Mouse (Mus musculus) frontal cortex, postnatal 25 days (tissue): ENCODE measurements around the gene Fgf18.

Source experiments
- DNase-seq, 2 experiments: peaks; one replicate each; pipeline ENCODE4 v3.0.0; 2022; ENCODE audit warnings: low spot score in 2 of 2

The Fgf18 gene

DNA sequence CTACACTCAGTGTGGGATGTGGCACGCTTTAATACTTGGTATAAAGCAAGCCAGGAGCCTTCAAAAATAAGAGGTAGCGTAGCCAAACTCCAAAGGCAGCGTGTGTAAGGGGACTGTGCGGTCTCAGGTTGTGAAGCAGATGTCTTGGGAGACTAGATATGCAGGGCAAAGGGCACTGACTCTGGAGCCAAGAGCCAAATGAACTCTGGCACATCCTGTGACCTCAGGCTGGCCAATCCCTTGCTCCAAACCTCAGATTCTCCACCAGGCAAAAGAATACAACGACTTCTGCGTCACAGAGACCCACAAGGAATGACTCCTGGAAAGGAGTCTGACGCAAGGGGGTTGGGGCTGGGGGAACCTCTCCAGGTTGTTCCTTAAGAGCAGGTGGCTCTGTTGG is 28.1 kb downstream of the Fgf18 start:
- no peak for DNase-seq

DNA sequence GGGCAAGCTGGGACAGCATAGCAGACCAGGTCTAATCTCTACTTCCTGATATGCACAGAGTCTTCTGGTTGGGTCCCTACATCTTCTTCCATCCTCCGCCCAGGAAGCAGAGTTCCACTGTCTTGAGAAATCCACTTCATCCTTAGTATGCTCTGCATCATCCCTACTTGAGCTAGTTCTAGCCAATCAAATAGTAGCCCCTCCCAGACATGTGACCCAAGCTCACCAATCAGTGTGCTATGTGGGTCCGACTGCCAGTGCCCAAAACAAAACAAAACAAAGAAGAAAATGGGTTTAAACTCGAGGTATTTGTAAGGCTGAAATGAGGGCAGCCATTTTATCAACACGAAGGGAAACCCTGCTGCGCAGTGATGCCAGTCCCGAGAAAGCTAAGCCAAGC is 28.7 kb downstream of the Fgf18 start:
- no peak for DNase-seq

DNA sequence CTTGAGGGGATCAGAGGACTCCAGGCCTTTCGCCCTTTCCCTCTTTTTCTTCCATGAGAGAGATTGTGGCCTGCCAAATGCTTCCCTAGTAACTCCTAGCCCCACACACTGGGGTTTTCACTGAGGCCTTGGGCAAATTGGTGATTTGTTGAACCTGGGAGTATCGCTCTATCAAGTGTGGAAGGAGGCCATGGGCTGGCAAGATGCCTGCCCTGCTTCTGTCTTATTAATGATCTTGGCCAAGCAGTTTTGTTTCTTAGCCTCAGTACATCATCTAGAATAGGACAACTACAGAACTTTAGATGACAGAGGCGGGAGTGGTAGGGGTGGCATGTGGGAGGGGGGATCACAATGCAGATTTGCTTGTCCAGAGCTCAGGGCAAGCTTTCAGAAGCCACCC is 31.4 kb downstream of the Fgf18 start:
- DNase-seq: no peak

DNA sequence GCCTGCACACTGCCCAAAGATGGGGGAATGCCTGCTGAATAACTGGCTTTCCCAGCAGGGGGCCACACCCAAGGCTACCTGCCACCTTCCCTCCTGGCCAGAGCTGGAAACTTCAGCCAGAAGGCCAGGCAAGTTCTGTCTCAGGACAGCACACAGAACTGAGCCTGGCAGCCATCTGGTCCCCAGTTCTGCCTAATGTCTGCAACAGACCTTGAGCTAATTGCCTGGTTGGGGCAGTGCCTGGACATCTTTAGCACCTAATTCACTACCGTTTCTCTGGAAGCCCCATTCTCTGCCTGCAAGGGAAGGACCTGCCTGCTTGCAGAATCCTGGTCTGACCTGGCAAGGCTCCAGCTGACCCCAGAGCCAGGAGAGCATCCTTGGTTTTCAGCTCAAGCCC is 34.8 kb downstream of the Fgf18 start:
- DNase-seq: no peak

DNA sequence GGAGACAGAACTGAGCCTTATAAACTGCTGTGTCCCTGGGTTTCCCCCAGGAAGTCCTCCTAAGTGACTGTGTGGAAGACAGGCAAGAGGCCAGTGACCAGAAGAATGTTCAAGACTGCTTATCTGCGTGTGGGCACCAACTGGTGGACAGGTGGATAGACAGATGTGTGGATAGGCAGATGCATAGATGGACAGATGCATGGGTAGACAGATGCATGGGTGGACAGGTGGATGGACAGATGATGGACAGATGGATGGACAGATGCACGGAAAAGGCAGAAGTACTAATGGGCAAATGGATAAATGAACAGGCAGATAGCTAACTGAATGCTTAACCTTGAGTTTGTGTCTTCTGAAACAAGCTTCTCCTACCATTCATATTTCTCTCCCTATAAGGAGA is 37.1 kb downstream of the Fgf18 start:
- DNase-seq: no peak

DNA sequence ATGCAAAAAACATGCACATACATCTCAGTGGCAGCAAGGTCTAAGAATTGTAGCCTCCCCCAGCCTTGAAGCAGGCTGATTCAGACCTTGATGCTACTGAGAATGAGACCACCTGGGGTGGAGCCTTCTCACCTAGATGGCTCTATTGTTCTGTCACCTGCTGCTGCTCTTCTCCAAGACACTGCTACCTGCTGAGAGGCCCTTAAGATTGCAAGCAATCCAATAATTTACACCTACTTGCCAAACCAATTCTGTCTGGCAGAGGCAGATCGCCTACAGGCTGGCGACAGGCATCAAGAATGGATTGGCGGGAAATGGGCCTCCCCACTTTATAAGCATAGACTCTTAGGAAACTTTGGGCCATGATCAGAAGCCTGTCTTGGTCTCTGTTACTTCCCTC is 39.7 kb downstream of the Fgf18 start:
- no peak for DNase-seq

DNA sequence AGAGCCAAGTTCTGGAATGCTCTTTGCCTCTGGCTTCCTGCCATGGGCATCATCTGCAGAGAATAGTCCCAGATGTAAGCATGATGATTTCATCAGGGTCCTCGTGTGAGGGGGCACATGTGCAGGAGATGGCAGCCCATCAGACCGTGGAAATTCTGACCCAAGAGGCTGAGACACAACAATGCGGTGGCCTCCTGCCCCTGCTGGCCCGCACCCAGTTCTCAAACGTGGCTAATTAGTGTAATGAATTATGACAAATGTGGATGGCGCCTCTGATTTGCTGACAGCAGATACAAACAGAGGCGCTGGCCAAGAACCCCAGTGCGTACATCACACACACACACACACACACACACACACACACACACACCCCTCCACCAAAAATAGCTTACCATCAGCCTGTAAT is 42.3 kb downstream of the Fgf18 start:
- no peak for DNase-seq

DNA sequence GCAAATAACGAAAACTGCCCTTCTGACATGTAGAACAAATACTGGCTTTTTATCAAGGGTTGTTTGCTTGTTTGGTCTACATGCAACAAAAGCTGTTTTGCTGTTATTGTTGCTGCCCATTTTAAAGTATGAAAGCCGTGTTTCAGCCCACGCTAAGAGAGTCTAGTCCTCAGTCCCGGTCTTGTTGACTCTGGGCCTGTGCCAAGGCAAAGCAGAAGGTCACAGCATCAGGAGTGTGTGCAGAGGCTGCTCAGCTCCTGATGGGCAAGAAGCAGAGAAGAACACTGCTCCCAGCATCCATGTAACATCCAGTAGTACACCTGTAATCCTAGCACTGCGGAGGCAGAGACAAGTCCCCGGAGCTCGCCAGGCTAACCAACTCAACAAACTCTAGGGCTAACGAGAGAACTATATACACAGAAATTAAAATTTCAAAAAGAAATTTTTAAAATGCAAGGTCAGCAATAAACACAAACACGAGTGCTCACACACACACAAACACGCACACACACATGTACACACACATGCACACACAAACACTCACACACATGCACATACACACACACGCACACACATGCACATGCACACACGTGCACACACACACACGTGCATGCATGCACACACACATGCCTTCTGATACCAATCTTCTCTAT is 43.8 kb downstream of the Fgf18 start:
- no peak for DNase-seq

DNA sequence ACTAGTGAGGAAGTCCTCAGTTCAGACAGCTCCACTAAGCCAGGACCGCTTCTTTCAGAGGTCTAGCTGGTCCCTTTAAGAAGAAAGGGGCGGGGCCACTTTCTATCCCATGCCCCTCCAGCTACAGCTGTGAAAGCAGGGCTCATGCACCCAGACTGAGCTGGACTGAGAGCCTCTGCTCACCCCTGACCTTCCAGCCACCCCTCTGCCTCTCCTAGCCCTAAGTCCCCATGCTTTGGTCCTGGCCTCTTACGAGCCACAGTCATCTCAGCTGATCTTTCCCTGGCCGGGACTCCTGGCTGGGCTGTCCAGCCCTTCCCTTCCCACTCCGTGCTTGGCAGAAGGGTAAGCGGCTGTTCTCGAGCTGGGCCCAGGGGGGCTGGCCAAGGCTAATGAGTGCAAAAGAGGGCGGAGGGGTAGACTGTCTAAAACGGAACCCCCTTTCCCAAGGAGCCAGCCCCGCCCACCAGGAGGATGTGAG is 47.1 kb downstream of the Fgf18 start:
- no peak for DNase-seq

DNA sequence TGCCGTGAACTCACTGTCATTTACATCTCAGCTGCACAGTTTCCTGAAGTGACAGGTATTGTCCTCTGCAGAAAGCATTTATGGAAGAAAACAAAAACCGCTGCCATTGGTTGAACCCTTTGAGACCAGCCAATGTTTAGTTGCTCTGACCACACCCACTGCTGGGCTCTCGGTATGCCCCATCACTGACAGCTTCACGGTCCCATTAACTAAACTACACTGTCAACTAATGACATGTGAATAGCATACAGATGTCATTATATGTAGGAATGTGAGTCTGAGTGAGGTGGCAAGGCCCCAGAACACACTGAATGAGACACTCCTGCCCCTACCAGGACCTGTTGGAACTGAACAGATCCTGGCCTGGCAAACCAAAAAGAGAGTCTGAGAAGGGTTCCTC is 47.8 kb downstream of the Fgf18 start:
- DNase-seq: no peak

DNA sequence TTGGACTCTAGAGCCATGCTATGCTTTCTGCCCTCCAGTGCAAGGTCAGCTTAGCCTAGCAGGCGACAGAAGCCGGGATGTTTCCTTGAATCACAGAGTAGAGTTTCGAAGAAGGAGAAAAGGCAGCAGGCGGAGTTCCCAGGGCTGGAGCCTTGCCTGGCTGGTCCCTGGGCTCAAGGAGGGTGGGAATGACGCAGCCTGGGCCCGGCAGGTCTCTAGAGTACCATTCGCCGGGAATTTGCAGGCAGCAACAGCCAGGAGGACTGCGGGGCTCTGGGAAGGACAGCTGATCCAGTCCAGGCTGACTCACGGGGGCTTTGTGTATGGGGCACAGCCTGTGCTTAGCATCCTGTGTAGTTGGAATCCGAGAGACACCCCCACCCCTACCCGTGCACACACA is 48.8 kb downstream of the Fgf18 start:
- DNase-seq: no peak

DNA sequence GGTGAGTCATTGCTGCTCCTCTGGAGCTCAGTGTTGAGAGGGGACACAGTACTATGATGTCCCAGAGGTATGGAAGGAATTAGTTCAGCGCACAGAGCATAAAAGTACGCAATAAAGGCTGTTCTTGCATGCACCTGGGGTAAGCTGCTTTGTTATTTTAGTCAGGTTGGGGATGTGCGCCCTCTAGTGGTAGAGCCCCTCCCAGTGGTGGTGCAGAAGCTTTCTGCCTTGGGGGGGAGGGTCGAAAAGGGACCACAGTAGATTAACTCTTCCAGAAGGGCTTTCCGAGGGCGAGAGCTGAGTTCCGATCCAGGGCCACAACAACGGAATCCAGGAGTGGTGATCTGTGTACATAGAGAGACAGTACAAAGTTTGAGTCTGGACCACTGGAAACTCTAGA is 49.3 kb downstream of the Fgf18 start:
- DNase-seq: no peak

DNA sequence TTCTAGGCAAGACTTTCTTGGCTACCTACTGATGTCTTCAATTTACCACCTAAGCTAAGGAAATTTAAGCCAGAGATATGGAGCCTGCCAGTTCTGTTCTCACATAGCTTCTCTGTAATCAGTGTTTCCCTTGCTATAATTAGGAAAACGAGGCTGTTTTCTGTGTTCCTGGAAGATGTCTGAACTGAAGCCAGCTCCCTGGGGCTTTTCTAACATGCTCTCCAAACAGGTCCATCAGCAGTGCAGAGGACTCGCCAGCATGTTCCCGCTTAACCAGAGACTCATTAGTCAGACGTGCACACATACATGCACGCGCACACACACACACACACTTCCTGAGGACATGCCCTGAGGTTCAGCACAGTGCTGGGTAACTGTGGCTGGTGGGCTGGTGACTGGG is 57.3 kb downstream of the Fgf18 start:
- no peak for DNase-seq

DNA sequence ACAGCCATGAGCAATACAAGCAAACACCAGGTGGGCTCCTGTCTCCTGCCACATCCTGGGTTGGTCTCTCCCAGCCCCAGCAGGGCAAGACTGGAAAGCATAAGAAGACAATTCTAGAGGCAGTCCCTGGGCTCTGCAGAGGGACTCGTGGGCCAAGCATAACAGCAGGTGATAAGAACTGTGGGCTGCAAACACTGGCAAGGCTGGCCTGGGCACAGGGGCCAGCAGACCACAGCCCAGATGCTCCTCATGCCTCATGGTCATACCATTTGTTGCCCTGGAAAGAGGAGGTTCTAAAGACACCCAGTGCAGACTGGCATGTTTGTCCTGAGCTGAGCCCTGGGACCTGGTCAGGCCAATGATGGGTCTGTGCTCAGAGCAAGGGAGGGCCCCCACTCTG is 59.0 kb downstream of the Fgf18 start:
- DNase-seq: no peak

DNA sequence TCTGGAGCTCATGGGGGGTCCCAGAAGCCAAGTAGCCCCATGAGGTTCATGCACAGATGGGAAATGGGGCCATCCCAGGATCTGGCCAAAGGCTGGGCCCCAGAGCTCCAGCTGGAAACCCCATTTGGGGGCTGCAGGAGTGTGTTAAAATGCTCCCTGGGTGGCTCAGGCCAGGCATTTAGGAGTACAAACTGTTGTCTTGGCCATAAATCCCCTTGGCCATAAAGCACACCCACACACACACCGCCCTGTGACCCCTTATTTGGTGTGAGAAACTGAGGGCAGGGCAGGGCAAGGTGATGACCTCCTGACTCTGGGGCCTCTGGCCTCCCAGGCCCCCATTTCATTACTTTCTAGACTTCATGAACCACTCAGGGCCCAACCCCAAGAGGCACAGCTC is 61.2 kb downstream of the Fgf18 start:
- DNase-seq: no peak

DNA sequence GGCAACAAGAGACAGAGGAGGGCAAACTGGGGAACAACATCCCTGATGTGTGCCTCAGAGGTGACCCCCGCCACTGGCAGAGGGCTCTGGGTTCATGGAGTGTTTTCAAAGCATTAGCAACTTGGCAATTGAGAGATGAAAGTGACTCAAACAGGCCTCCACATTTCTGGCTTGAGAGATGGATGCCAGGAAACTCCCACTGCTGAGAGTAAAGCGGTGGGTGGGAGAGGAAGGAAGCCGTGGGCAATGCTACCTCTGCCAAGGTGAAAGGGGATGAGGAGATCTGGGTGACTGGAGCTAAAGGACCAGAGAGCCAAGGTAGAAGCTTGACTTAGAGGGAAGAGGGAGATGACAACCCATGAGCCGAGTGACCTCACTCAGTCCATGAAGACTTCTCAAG is 61.7 kb downstream of the Fgf18 start:
- no peak for DNase-seq

DNA sequence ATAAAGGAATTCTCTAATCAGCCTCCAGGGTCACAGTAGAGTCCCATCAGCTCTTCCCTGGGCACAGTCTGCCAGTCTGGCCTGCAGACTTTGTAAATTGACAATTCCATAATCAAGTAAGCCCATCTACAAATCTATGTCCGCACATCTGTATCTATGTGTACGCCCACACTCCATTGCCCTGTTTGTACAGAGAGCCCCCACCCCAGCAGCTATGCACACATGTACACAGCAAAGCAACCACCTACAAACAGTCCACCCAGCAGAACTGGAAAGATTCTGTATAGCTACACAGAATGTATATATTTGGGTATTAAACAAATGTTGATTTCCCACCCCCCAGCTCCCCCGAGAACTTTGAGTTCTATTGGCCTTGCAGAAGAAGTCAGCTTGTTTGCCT is 62.1 kb downstream of the Fgf18 start:
- DNase-seq: no peak

DNA sequence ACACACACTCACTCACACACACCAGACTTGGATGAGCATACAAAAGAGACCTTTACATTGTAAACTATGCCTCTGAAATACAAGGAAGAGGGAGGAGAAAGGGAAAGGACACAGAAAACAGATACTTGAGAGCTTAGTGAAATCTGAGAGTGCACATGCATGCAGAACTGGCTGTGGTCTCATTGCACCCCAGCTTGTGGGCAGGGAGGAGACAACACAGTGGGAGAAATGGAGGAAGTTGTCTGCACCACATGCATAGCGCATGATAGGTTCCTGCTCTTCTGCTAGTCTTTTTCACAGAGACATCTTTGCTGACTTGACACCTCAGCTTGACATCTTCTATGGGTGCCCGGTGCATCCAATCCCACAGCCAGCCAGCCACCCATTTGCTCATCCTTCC is 63.2 kb downstream of the Fgf18 start:
- no peak for DNase-seq

DNA sequence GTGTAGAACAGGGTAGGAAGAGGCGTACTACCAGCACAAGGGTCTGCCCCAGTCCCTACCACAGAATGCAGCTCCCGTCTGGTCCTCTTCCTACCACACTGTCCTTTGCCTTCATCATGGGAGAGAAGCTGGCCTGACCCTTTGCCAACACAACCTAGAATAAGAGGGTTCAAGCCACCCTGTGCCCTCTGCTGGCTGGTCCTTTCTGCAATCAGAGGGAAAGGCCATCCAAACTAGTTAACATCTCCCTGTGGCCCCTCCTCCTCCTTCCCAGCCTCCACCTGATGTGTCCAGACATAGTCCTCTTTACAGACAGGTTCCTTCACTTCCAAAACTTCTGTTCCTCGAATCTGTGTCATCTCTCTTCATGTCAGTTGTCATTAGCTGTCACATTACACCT is 66.0 kb downstream of the Fgf18 start:
- DNase-seq: no peak

DNA sequence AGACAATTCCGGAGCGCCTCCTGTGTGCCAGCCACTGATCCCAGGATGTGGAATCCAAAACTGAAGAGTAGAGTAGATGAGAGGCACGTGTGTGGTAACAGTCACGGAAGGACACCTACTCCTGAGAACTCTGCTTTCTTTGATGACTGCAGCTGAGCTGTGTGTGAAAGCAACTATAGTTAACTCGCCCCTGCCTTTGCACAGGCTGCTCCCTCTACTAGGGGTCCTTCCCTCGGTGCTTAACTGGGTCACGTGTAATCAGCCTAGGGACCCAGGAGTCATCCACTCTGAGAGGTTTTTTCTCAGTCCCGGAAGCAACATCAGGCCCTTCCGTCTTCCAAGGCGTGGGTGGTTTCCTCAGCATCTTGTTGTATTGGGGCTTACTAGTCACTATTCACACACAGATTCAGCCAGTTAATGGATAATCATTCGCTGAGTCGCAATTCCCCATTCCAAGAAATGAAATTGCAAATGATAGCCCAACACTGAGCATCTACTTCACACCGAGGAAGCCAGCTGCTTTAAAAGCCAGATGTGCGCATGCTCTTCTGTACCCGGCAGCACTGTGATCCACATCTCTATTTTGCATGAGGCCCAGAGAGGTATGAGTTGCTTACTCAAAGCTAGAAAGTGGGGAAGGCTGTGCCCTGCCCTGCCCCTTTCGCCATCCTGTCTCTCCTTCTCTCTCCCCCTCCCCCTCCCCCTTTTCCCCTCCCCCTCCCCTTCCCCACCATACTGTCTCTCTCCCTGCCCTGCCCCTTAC is 67.0 kb downstream of the Fgf18 start:
- DNase-seq: no peak

DNA sequence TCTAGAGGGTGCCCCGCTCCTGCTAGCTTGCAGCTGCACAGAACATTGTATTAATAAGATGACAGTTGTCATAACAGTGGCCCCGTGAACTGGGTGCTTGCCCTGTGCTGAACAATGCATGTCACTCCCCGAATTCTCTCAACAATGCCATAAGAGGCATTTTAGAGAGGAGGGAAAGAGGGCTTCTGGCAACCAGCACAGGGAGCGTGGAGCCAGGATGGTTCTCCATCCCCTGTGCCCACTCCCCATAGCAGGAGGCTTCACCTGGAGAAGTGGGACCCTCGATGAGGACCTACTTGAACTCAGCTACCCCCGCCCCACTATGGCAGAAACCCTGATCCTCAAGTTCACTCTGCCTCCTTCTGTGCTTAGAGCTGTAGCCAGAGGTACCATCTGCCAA is 67.8 kb downstream of the Fgf18 start:
- DNase-seq: no peak

DNA sequence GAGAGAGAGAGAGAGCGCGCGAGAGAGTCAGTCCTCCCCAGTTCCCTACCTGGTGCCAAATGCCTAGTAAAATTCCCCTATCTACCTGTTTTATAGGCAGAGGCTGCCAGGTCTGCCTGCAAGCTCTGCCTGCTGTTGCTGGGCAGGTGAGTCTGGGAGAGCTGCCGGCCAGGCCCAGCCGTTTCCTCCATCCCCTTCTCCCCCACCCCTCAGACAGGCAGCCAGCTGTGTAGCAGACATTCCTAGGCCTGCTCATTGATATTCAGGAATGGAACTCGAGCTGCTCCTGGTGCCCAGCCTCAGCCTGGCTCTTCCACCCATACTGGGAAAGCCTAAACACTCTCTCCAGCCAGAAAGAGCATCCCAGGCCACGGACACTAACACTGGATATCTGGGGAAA is 69.2 kb downstream of the Fgf18 start:
- no peak for DNase-seq

DNA sequence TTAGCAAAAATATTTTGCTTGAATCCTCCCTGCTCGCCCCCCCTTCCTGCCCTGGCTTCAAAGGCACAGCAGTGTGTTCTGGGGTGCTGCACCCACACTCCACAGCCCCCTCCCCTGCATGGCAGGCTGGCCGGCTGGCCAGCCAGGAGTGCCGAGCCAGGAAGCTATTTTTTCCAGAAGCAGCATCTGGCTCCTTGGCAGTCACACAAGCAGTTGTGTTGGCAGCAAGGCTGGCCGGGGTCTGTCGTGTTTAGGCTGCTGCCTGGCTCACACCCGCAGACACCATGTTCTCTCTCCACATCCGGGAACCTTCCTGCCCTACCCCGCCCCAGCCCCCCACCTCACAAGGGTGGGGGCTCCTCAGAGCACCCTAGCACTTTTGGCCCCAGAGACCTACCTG is 71.9 kb downstream of the Fgf18 start:
- no peak for DNase-seq

DNA sequence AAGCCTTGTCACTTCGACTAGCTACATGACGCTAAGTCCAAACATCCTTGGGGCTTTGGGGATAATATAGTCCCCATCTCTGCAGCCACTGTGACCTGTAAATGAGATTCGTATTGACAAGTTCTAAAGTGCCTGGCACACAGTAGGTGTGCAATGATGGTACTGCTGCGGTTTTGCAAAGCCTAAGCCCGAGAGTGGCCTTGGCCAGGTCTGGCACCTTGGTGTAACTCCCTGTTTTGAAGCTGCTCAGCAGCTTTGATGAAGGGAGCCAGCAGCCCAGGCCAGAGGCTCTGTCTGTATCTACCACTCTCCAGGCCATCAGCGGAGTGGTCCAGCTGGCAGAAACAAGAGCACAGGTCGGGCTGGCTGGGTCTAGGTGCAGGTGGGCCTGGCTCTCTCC is 72.7 kb downstream of the Fgf18 start:
- DNase-seq: no peak
